Mouse (Mus musculus) gastrocnemius, postnatal 4 days (tissue): ENCODE measurements around the gene Pdpn. TPM values are rescaled to one million over a fixed set of nuclear protein-coding genes. Genes with fewer than 3 reads are reported as not detected.
"Not testable (repeated sequence)": the region's sequence is repeated elsewhere in the genome, so short reads cannot be mapped to it uniquely, and the experiment has no call there.

ENCODE experiments used
- DNase-seq, 2 experiments: peaks; one replicate each; pipeline ENCODE4 v3.0.0; 2021 to 2022; ENCODE audit warnings: low spot score in 2 of 2, mixed read lengths in 2 of 2
- long read RNA-seq, 2 experiments: library from polyadenylated mRNA; stranded (forward); transcript quantifications; one replicate each; pipeline ENCODE4 v2.0.0; 2021
- total RNA-seq, 2 experiments: library from RNA; stranded (reverse); gene quantifications; 2 replicates each; pipeline ENCODE4 v1.2.3; 2021

Pdpn gene
- 10 to 100 TPM; 36.8 to 40.9 TPM for total RNA-seq
- long read RNA-seq, experiment 1, transcript Pdpn-201 (6 exons, 1,817 nt), result major isoform, 30 of 34 reads
- long read RNA-seq, experiment 1, partial matches to known transcripts, result 3 of 34 reads
- long read RNA-seq, experiment 1, other reads (novel, unspliced or antisense), result 1 of 34 reads
- long read RNA-seq, experiment 2, transcript Pdpn-201 (6 exons, 1,817 nt), result major isoform, 27 of 30 reads
- long read RNA-seq, experiment 2, partial matches to known transcripts, result 1 of 30 reads
- long read RNA-seq, experiment 2, other reads (novel, unspliced or antisense), result 2 of 30 reads

GRCm38 (mm10) chr4:143299325-143300070 is at the start of gene Pdpn:
Gene Pdpn, minus strand, starts transcription at chr4:143299564.
- DNase-seq, result peak; percentile 63 to 83

GRCm38 (mm10) chr4:143348678-143349077 is 49.3 kb upstream of the Pdpn start:
- DNase-seq, result peak in 1 of 2 experiments; percentile 25

DNA sequence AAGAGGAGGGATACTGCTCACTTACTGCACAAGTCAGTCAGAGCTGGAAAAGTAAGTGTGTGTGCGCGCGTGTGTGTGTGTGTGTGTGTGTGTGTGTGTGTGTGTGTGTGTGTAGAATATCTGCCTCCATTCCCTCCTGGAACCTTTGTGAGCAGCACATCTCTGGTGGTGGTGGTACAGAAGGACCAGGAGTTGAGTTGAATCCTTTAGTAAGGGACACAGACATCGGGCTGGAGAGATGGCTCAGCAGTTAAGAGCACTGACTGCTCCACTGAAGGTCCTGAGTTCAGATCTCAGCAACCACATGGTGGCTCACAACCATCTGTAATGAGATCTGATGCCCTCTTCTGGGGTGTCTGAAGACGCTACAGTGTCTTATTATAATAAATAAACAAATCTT is 46.1 kb upstream of the Pdpn start:
- not testable (repeated sequence) for DNase-seq

GRCm38 (mm10) chr4:143341470-143341869 is 42.1 kb upstream of the Pdpn start:
- DNase-seq, result no peak

GRCm38 (mm10) chr4:143339808-143340207 is 40.4 kb upstream of the Pdpn start:
- DNase-seq, result no peak

DNA sequence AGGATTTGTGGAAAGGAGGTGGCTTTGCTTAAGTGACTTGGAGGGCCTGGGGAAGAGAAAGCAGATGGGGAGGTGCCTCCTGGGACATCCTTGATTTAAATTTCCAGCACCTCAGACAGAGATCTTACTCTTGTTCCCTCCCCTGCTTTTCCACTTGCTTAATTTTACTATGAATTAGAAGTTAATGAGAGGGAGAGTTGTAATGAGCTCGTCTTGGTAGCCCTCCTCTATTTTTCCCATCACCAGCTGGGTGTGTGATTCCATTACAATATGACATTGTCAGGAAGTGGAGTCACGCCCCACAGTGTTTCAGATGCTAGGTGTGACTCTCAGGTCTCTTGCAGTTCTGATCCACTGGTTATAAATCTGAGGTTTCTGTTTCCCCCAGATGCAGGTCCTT is 36.7 kb upstream of the Pdpn start:
- no peak for DNase-seq

- no peak for DNase-seq
These were observed 35.6 kb upstream of the Pdpn start for GRCm38 (mm10) chr4:143334995-143335394.

GRCm38 (mm10) chr4:143334145-143334544 is 34.8 kb upstream of the Pdpn start:
- no peak for DNase-seq

- no peak for DNase-seq
These were observed 32.4 kb upstream of the Pdpn start for GRCm38 (mm10) chr4:143331787-143332186.

GRCm38 (mm10) chr4:143330566-143330965 is 31.2 kb upstream of the Pdpn start:
- DNase-seq, result peak in 1 of 2 experiments; percentile 32

GRCm38 (mm10) chr4:143325625-143325941 is 26.2 kb upstream of the Pdpn start:
- peak; percentile 59 to 80 for DNase-seq

DNA sequence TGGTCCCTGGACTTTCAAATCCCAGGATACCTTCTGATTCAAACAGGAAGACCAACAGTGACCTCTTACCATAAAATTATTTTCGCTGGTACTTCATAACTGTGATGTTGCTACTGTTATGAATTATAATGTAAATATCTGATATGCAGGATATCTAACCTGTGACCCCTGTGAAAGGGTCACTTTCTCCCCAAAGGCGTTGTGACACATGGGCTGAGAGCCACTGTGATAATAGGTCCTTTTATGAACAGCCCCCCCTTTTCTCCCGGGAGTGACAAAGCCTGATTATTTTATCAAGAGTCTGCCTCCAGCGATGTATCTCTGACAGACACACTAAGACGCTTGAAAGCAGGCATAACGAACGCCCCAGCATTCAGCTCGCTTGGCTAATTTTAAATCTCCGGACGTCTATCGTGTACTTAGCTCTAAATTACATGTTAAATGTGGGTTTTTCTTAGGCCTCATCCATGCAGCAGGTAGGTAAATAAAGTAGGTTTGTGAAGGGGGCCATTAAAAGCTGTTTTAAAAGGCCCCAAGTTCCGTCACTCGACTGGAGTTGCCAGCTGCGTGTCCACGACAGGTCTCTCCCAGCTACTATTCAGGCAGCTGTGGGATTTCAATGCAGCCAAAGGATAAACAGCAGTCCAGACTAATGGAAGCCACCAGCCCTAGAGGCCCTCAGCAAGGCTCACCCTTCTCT is 25.7 kb upstream of the Pdpn start:
- DNase-seq, result no peak

DNA sequence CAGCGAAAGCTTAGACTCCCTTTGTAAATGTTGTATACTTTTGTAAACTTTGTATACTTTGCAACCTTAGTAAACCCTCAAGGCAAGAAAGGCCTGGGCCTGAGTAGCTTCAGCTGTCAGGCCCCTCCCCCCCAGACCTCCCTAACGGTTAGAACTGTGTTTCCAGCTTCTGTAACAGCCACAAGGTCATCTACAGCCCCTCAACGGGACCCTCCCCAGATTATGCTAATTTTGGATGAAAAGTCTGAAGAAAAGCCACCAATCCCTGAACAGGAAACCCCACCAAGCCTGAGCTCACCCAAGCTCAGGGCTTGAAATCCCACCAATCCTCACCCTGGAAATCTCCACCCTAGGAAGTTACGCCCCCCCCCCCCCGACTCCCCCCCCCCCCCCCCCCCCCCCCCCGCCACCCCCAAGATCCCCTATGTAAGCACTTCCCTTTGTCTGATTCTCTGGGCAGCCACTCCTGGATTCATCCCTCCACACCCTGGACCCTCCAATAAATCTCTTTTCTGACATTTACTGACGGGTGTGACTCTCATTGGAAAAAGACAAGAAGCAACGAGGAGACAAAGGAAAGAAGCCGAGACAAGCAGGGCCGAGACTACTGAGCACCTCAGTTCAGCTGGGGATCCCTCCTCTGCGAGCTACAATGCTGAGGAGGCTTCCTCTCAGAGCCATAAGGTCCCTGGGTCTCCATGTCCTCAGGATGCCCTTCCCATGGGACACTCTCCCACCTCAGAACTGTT is 25.0 kb upstream of the Pdpn start:
- DNase-seq, result no peak

- DNase-seq, result no peak
These were observed 13.9 kb upstream of the Pdpn start for GRCm38 (mm10) chr4:143313299-143313698.

- DNase-seq, result no peak
These were observed 12.0 kb upstream of the Pdpn start for GRCm38 (mm10) chr4:143311341-143311740.

- DNase-seq, result no peak
These were observed 6.8 kb upstream of the Pdpn start for GRCm38 (mm10) chr4:143305987-143306772.

DNA sequence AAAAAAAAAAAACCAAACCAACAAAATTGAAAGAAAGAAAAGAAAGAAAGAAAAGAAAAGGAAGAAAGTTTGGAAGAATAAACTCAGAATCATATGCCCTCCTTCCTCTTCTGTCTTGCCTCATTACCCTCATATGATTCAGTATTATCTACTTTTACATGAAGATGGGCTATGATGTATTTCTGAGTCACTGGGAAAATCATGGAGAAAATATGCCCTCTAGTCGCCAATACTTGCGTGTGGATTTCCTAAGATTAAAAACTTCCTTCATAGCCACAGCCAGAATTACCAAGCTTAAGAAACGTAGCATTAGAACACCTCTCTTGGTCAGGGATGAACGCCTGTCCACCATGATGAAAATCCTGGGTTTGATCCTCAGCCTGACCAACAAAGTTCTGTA is 5.7 kb upstream of the Pdpn start:
- DNase-seq, result no peak

GRCm38 (mm10) chr4:143302279-143302890 is 3.0 kb upstream of the Pdpn start:
- DNase-seq, result no peak

DNA sequence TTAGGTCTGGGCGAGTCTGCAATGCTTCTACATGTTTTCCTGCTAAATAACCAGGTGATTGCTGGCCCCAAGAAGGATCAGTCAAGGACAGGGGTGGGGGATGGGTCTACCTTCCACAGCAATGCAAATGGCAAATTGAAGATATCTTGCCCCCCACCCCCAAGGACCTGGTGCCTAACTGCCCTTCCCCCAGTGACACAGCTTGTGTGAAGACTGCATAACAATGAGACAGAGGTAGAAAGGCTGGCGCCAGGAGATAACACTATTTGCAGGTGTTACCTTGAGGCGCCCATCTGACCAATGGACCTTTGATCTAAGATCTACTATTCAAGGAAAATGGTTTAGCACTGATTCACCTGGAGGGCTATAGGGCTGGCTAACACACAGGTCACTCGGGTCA is 2.5 kb upstream of the Pdpn start:
- DNase-seq, result no peak

- no peak for DNase-seq
These were observed 1.7 kb upstream of the Pdpn start for GRCm38 (mm10) chr4:143301042-143301441.
